Mouse (Mus musculus) ovary, adult 18-20 months (tissue): ENCODE measurements at regions not wholly inside any gene's neighbourhood (a gene's known extent, or its start where the extent isn't known, plus 50 kb on each side); places are given as distances from the start of the nearest gene placed in this dataset.

Experiments used
- DNase-seq: peaks from one replicate; pipeline ENCODE4 v3.0.0; 2022; ENCODE audit warnings: low spot score, mixed read lengths

GRCm38 (mm10) chr16:29799893-29800292 lies 220.8 kb downstream of the Opa1 start:
- no peak for DNase-seq

DNA sequence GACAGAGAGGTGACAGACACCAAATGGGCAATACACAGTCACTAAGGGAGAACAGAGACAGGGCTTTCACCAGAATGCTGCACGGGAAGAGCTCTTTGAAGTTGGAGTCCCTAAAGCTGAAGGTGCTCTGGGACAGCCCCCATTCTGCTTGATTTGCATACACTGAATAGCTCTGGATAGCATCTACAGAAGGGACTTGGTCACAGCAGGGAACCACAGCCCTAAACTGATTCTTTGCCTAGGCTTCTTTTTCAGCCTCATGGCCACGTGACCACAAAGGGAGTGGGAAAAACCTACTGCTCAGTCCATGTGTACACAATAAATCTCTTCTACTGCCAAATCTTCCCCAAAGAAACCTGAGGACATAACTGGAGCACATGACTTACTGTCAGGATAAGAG lies 221.3 kb downstream of the Opa1 start:
- no peak for DNase-seq

DNA sequence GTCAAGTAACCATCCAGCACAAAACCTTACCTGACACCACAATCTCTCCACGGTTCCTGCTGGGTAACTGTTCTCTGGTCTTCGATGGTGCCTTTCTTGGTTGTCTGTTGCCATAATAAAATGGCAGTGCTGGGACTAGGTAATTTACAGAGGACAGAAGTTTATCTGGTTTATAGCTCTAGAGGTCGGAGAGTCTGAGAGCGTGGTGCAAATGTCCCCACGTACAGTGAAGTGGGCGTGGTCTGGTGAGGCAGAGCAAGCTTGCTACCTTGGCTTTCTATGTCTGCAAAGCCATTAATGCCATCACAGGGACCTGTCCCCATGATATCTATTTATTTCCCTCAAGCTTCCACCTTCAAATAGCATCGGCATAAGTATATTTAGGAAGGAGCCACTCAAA lies 223.0 kb downstream of the Opa1 start:
- no peak for DNase-seq

GRCm38 (mm10) chr16:29802603-29803002 lies 223.5 kb downstream of the Opa1 start:
- DNase-seq = no peak

DNA sequence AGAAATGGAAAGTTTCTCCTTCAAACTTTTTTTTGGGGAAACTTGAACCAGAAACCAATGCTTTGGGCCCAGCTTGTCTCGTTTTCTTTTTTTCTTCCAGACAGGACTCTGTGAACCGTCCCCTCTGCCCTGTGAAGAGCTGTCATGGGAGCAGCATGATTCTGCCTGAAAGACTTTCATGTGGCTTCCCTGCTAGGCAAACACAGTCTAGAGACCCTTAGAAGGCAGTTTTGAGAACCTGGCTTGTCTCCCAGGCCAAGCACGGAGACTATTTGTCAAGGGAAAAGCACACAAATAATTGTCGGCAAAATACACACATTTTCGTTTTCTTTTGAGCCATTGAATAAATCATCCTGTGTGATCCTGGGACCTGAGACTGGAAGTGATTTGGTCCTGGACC lies 228.7 kb downstream of the Opa1 start:
- no peak for DNase-seq

GRCm38 (mm10) chr16:29808851-29809250 lies 229.7 kb downstream of the Opa1 start:
- no peak for DNase-seq

DNA sequence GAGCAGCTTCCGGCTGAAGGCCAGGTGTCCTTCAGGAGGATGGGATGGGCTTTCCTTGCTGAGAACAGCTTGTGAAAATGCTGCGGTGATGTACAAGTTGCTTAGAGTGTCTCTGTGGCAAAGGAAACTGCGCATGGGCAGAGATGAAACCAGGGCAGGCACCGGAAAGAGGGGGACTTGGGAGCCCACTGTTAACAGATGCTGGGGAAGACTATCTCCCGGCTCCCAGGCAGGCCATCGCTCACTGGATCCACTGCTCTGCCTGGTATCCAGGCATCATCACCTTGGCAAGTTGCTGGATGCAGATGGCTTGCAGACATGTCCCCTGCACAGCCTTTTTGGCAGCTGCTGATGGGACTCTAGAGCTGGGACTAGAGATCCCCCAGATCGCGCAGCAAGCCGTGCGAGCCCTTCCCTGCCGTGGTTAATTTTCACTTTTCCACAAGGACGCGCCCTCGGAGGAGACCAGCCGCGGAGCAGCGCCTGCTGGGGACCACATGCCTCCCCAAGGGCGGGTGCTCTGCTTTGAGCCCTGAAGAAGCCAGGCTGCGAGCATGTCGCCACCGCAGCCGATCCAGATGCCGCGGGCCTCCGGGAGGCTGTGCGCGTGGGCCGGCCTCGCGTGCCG lies 234.4 kb downstream of the Opa1 start:
- no peak for DNase-seq

DNA sequence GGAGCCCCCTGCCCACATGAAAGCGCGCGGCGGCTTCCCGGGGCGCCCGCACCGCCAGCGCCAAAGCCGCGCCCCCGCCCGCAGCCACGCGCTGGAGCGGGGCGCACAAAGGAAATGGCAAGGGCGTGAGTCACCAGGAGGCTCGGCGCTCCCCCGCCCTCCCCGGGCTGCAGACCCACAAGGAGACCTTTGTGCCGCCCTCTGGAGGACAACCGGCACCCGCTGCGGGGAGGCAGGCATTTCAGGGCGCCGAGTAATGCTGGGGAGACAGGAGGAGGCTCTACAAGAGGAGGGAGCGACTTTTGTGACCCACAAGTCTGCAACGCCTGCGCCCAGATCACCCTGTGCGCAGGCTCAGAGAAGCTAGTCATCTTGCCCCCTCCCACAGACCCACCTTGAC lies 234.9 kb downstream of the Opa1 start:
- DNase-seq = peak; percentile 87

GRCm38 (mm10) chr16:29814655-29815054 lies 235.5 kb downstream of the Opa1 start:
- no peak for DNase-seq

DNA sequence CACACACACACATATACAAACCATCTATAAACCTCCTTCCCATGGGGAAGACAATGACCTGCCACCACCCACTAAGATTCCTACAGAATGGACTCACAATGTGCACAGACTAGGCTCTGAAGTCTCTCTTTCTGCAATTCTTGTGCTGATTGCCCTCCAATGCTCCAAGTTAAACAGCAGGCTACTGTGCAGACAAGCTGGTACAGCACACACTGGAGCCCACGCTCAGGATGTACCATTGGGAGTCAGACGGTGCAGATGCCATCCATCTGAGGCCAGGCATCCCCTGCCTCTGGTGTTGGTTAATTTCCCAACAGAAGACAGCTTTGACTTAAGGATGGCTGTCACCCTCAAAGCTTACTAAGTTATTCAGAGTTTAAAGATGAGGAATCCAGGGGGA lies 236.1 kb downstream of the Opa1 start:
- DNase-seq = no peak

- DNase-seq = no peak
Observed at GRCm38 (mm10) chr16:29815632-29816337, 236.7 kb downstream of the Opa1 start.

GRCm38 (mm10) chr16:29816681-29817369 lies 237.7 kb downstream of the Opa1 start:
- peak; percentile 58 for DNase-seq

DNA sequence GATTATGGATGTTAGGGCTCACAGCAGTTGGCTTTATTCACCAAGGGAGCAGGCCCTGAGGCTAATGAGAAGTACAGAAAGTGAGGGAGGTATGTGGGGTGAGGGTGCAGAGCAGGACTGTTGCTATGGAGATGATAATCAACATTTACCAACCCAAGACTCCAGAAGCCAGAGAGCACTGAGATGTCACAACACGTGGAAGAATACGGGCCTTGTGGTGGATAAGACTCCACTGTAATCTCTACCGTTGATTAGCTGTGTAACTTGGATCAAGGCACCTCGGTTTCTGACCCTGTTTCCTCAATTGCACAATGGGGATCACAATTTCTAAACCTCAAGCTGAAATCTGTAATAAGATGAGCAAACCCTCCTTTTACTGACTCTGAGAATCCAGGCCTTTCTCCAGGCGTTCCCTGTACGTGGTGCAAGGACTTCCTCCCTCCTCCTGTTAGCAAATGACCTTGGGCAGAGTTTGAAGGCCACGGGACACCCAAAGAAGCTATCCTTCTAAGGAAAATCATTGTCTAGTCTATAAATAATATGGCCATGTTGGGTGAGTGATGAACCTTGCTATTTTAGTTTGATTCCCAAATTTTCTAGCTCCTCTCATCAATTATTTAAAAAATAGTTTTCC lies 239.8 kb downstream of the Opa1 start:
- peak; percentile 75 for DNase-seq

DNA sequence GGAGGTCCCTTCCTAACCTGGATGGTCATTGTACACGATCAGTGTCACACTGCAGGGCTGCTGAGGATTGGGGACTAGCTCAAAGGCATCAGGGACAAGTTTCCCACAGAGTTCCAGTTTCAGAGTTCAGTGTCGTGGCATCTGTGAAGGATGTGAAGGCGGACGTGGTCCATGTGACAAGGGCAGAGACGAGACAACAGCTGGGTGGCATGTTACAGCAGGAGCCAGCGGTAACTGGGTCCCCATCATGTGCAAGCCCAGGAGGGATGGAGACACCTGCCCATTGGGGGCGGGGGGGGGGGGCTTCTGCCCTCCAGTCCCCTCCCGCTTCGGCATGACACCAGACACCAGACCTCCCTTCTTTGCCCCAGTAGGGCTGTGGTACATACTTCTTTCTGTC lies 241.6 kb downstream of the Opa1 start:
- no peak for DNase-seq

GRCm38 (mm10) chr16:29822110-29822509 lies 242.1 kb upstream of the Hes1 start:
- DNase-seq = no peak

GRCm38 (mm10) chr16:29822843-29823401 lies 241.3 kb upstream of the Hes1 start:
- DNase-seq = no peak

DNA sequence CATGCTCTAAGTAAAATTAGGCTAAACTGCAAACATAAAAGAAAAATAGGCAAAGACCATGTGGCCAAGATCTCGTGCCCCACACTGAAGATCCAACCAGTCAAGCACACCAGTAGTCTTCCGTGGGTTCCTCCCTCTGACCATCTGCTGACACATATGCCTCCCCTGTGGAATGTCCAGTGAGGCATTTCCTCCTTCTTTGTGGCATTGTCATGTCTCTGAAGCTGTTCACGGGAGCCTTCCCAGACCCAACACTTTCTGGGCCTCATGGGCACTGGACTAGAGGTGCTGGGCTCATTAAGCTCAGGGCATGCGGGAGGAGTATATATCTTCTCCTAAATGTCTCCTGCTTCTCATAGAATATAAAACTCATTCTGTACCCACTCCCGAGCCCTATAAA lies 237.3 kb upstream of the Hes1 start:
- DNase-seq = no peak

DNA sequence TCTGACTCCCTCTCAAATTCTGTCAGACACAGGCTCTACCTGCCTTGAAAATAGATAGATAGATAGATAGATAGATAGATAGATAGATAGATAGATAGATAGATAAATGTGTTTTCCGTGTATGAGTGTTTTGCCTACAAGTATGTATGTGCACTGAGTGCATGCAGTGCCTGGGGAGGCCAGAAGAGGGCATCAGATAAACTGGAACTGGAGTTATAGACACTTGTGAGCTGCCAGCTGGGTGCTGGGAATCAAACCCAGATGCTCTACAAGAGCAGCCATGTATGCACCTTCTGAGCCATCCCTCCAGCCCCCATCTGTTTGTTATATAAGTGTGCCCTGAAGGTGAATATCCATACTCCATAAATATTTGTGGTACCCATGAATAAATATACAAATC lies 236.4 kb upstream of the Hes1 start:
- DNase-seq = no peak

GRCm38 (mm10) chr16:29829457-29829856 lies 234.7 kb upstream of the Hes1 start:
- no peak for DNase-seq

GRCm38 (mm10) chr16:29830101-29830500 lies 234.1 kb upstream of the Hes1 start:
- DNase-seq = no peak

GRCm38 (mm10) chr16:29833298-29833697 lies 230.9 kb upstream of the Hes1 start:
- no peak for DNase-seq

- DNase-seq = no peak
Observed at GRCm38 (mm10) chr16:29833875-29834274, 230.3 kb upstream of the Hes1 start.

GRCm38 (mm10) chr16:29834669-29835068 lies 229.5 kb upstream of the Hes1 start:
- no peak for DNase-seq
